8 mouse cellular contexts compared by ENCODE assay signal in the genomic region with DNA sequence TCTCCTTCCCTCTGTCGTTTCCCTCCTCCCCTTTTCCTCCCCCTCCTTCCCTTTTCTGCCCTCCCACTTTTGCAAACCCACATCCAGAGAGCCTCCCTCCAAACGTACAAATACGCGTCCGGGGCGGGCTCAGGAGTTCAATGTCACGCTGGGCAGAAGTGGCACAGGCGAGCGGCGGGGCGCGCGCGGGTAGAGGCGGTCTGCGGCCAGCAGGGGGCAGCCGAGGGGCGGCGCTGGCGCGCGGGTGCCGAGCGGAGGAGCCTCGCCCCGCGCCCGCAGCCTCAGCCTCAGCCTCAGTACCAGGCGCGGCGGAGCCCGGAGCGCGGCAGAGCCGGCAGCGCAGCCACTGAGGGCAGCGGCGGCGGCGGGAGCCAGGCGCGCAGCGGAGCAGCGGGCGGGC. TPM values are rescaled to one million over a fixed set of nuclear protein-coding genes. Genes with fewer than 3 reads are reported as not detected.
DNase-seq lines count a peak whose midpoint lies in the region; ATAC-seq and TF ChIP-seq lines count a peak whose summit lies in the region.

TSS of gene Hcn1 (plus strand) at position 140 of the 400 bp plus-strand sequence.

- H3K9ac ChIP-seq in hindbrain, embryonic 12.5 days: peak within 1 kb of the TSS; percentile 63
- H3K9ac ChIP-seq in lung, postnatal 0 days (replicated peaks; ENCODE audit: low read depth): no peak within 1 kb of the TSS

- no peak within 1 kb of the TSS for H3K27ac ChIP-seq in hindbrain, embryonic 12.5 days
- no peak within 1 kb of the TSS for H3K27ac ChIP-seq in lung, postnatal 0 days (ENCODE audit: low read length)

- DNase-seq in NIH3T3 (ENCODE audit: low read depth): peak; percentile 74
- peak; percentile 89 for DNase-seq in cerebellum, adult 9-10 months
- peak; percentile 57 for DNase-seq in forelimb bud, embryonic 11.5 days (ENCODE audit: low read depth, low spot score)
- peak; percentile 82 to 86 for DNase-seq in layer of hippocampus, postnatal 25 days (ENCODE audit: extremely low spot score in 1 of 2, low spot score in 1 of 2)
- peak; percentile 74 for DNase-seq in lung, postnatal 0 days (ENCODE audit: low spot score)
- peak; percentile 79 for DNase-seq in retina, adult 2 months (ENCODE audit: low read depth, low spot score)
- DNase-seq in thymus, postnatal 4 days: peak; percentile 89

- peaks cover 17% of the 10 kb centered on the region for H3K27me3 ChIP-seq in hindbrain, embryonic 12.5 days
- H3K27me3 ChIP-seq in lung, postnatal 0 days (replicated peaks; ENCODE audit: insufficient read depth, low read length): peaks cover 14% of the 10 kb centered on the region

- ATAC-seq in hindbrain, embryonic 12.5 days (ENCODE audit: low FRiP score): peak; percentile 97
- ATAC-seq in lung, postnatal 0 days: peak; percentile 95

- under 1% methylated on average over 44 of the region's 45 CpGs for WGBS in hindbrain, embryonic 12.5 days
- under 1% methylated on average over 38 of the region's 45 CpGs for WGBS in lung, postnatal 0 days

- peak; percentile 71 for TF ChIP-seq CTCF in lung, postnatal 0 days (IDR thresholded peaks at IDR 0.05)

- H3K9me3 ChIP-seq in hindbrain, embryonic 12.5 days (replicated peaks): no peaks in the 10 kb centered on the region
- no peaks in the 10 kb centered on the region for H3K9me3 ChIP-seq in lung, postnatal 0 days (ENCODE audit: low read length)

- H3K4me3 ChIP-seq in hindbrain, embryonic 12.5 days: peak within 1 kb of the TSS; percentile 51
- peak within 1 kb of the TSS; percentile 32 for H3K4me3 ChIP-seq in lung, postnatal 0 days (ENCODE audit: low read depth, low read length)

- TF ChIP-seq EP300 in lung, postnatal 0 days (IDR thresholded peaks at IDR 0.05): no peak

- H3K36me3 ChIP-seq in hindbrain, embryonic 12.5 days: no peaks in the 10 kb centered on the region
- H3K36me3 ChIP-seq in lung, postnatal 0 days (ENCODE audit: insufficient read depth, low read length): no peaks in the 10 kb centered on the region

- H3K4me2 ChIP-seq in hindbrain, embryonic 12.5 days (replicated peaks): peak within 1 kb of the TSS; percentile 93
- peak within 1 kb of the TSS; percentile 73 for H3K4me2 ChIP-seq in lung, postnatal 0 days (replicated peaks; ENCODE audit: low read depth, low read length)

- H3K4me1 ChIP-seq in hindbrain, embryonic 12.5 days: peaks cover 9% of the 10 kb centered on the region
- peaks cover 3% of the 10 kb centered on the region; the same call in 1 of the 2 replicates for H3K4me1 ChIP-seq in lung, postnatal 0 days (ENCODE audit: insufficient read depth, low read depth, low read length)

RNA-seq across cellular contexts. Expression of gene Hcn1, which starts in this region (rescaled TPM):
- polyA plus RNA-seq in hindbrain, embryonic 12.5 days (2016; fragmentation: Nextera tagmentation; extraction: Ambion mirVana): 0.21 and 0.25 TPM in 2 replicates
- 10 to 100 TPM; 36.3 to 44.9 TPM for total RNA-seq in layer of hippocampus, postnatal 25 days (2021)
- polyA plus RNA-seq in lung, postnatal 0 days (2015; fragmentation: Nextera tagmentation; extraction: Ambion mirVana): 0.07 and 0.19 TPM in 2 replicates

Comparison
In these comparisons a context has a peak if more than half of its experiments do, and no peak if none do; other contexts are left out.
1. Peak in ATAC-seq, H3K4me3 ChIP-seq, H3K9ac ChIP-seq and H3K4me2 ChIP-seq in hindbrain, embryonic 12.5 days; RNA of the gene not detected or under 1 TPM.
2. Peak in DNase-seq, ATAC-seq, H3K4me3 ChIP-seq and H3K4me2 ChIP-seq in lung, postnatal 0 days; RNA of the gene not detected or under 1 TPM.